Mouse (Mus musculus) myocyte (in vitro differentiated cells): ENCODE measurements at regions not wholly inside any gene's neighbourhood (a gene's known extent, or its start where the extent isn't known, plus 50 kb on each side); places are given as distances from the start of the nearest gene placed in this dataset.

Experiments
- CEBPB ChIP-seq: IDR thresholded peaks from 2 replicates; pipeline ENCODE4 v1.6.1; 2011; ENCODE audit warnings: mild to moderate bottlenecking, moderate library complexity; ENCODE audit not compliant: poor library complexity, insufficient read depth, severe bottlenecking
- E2F4 ChIP-seq: IDR thresholded peaks from one replicate; pipeline ENCODE4 v1.6.1; 2011; ENCODE audit warnings: mild to moderate bottlenecking, control low read depth, moderate library complexity; ENCODE audit not compliant: insufficient read depth
- MAX ChIP-seq: IDR thresholded peaks from one replicate; pipeline ENCODE4 v1.6.1; 2011; ENCODE audit warnings: low read depth, mild to moderate bottlenecking, control low read depth
- MYOD1 ChIP-seq, 3 experiments: IDR thresholded peaks; one replicate each; pipeline ENCODE4 v1.6.1; 2011; ENCODE audit warnings: control low read depth in 2 of 3, low read depth in 2 of 3, mild to moderate bottlenecking in 2 of 3, moderate library complexity in 1 of 3; ENCODE audit not compliant: insufficient read length in 2 of 3, control insufficient read depth in 1 of 3
- MYOG ChIP-seq, 3 experiments: IDR thresholded peaks; one replicate each; pipeline ENCODE4 v1.6.1; 2011; ENCODE audit warnings: control low read depth in 2 of 3, low read depth in 2 of 3, mild to moderate bottlenecking in 2 of 3; ENCODE audit not compliant: insufficient read length in 2 of 3, control insufficient read depth in 1 of 3, insufficient read depth in 1 of 3
- POLR2A ChIP-seq: IDR thresholded peaks from one replicate; pipeline ENCODE4 v1.6.1; 2011; ENCODE audit warnings: low read depth, mild to moderate bottlenecking, control low read depth, moderate library complexity; ENCODE audit not compliant: insufficient read length
- POLR2AphosphoS2 ChIP-seq: IDR thresholded peaks from one replicate; pipeline ENCODE4 v1.6.1; 2011; ENCODE audit warnings: low read depth, control low read depth; ENCODE audit not compliant: insufficient read length
- REST ChIP-seq: IDR thresholded peaks from one replicate; pipeline ENCODE4 v1.6.1; 2011; ENCODE audit warnings: mild to moderate bottlenecking, control low read depth, moderate library complexity; ENCODE audit not compliant: insufficient read depth, insufficient read length
- TCF12 ChIP-seq: IDR thresholded peaks from one replicate; pipeline ENCODE4 v1.6.1; 2011; ENCODE audit warnings: mild to moderate bottlenecking, control low read depth; ENCODE audit not compliant: poor library complexity, insufficient read depth, severe bottlenecking
- USF1 ChIP-seq: IDR thresholded peaks from one replicate; pipeline ENCODE4 v1.6.1; 2011; ENCODE audit warnings: low read depth, mild to moderate bottlenecking, control low read depth, moderate library complexity

- TF ChIP-seq TCF12 (no peak), E2F4 (no peak), POLR2A (no peak), USF1 (no peak), MYOG (IDR thresholded peaks at IDR 0.05; ENCODE audit: control insufficient read depth in 1 of 3, insufficient read depth in 1 of 3, insufficient read length in 2 of 3, low read depth in 2 of 3) (no peak), POLR2AphosphoS2 (no peak), CEBPB (no peak), REST (no peak), MYOD1 (IDR thresholded peaks at IDR 0.05; ENCODE audit: control insufficient read depth in 1 of 3, insufficient read length in 2 of 3, low read depth in 2 of 3) (no peak), MAX (no peak)
These were observed 168.9 kb upstream of the Nr5a2 start for GRCm38 (mm10) chr1:137129116-137129515.
